Mouse (Mus musculus) heart, postnatal 0 days (tissue): ENCODE data around the gene Slc9a9. TPM values are rescaled to one million over a fixed set of nuclear protein-coding genes. Genes with fewer than 3 reads are reported as not detected.

Experiments used
- ATAC-seq: fragments of 200-750 bp; cut with Nextera tagmentation; 2 replicates; pipeline ENCODE4 v1.8.0; 2017; ENCODE audit warnings: low read depth, moderate number of reproducible peaks, moderate library complexity; ENCODE audit not compliant: insufficient read depth
- DNase-seq: peaks from one replicate; pipeline ENCODE4 v3.0.0-alpha.2; 2016; ENCODE audit warnings: low spot score
- H3K27ac ChIP-seq: fragments of 300-500 bp; sonication (generic); 2 replicates; pipeline ENCODE4 v1.5.1; 2014; ENCODE audit warnings: low read depth, mild to moderate bottlenecking
- H3K27me3 ChIP-seq: fragments of 300-500 bp; sonication (generic); 2 replicates; pipeline ENCODE4 v1.6.1; 2014; ENCODE audit warnings: low read length, mixed read lengths; ENCODE audit not compliant: control insufficient read depth, insufficient read depth
- H3K36me3 ChIP-seq: fragments of 300-500 bp; sonication (generic); replicated peaks from 2 replicates; pipeline ENCODE4 v1.6.1; 2014; ENCODE audit warnings: low read length, mixed read lengths; ENCODE audit not compliant: control insufficient read depth, insufficient read depth
- H3K4me1 ChIP-seq: fragments of 300-500 bp; sonication (generic); 2 replicates; pipeline ENCODE4 v1.6.1; 2014; ENCODE audit warnings: antibody characterized with exemption; ENCODE audit not compliant: control insufficient read depth, insufficient read depth
- H3K4me2 ChIP-seq: fragments of 300-500 bp; sonication (generic); 2 replicates; pipeline ENCODE4 v1.6.1; 2014; ENCODE audit warnings: low read depth, mild to moderate bottlenecking, low read length, moderate library complexity
- H3K4me3 ChIP-seq: fragments of 300-500 bp; sonication (generic); 2 replicates; pipeline ENCODE4 v1.5.1; 2014; ENCODE audit warnings: low read depth, low read length
- H3K9ac ChIP-seq: fragments of 300-500 bp; sonication (generic); replicated peaks from 2 replicates; pipeline ENCODE4 v1.6.1; 2014; ENCODE audit warnings: low read depth, low read length, mixed read lengths
- H3K9me3 ChIP-seq: fragments of 300-500 bp; sonication (generic); replicated peaks from 2 replicates; pipeline ENCODE4 v1.6.1; 2016; ENCODE audit warnings: low read length; ENCODE audit not compliant: control insufficient read depth
- CTCF ChIP-seq: IDR thresholded peaks from 2 replicates; pipeline ENCODE4 v1.5.1; 2016; ENCODE audit warnings: antibody characterized with exemption, control low read depth, low read depth
- EP300 ChIP-seq: IDR thresholded peaks from 2 replicates; pipeline ENCODE4 v1.6.1; 2016; ENCODE audit warnings: antibody characterized with exemption, low read depth
- WGBS: fragments of 180-500 bp; shearing (Covaris S2); extraction: QIAGEN DNeasy Blood & Tissue Kit; methylation state at CpG from one replicate; pipeline ENCODE4 v1.1.7; 2014; 5-methylcytosine and 5-hydroxymethylcytosine counted together
- polyA plus RNA-seq: library from polyadenylated mRNA; unstranded; fragments of >200 nt; fragmentation: Nextera tagmentation; extraction: Ambion mirVana; gene quantifications from 2 replicates; pipeline ENCODE4 v1.2.1, GENCODE M21; 2015
- total RNA-seq: library from RNA; depleted of rRNA; stranded (reverse); fragments of >200 nt; gene quantifications from 2 replicates; pipeline ENCODE4 v1.2.3, GENCODE M21; 2014; ENCODE audit warnings: low replicate concordance

The Slc9a9 gene
- total and polyA plus RNA-seq, 2 experiments from 2014 or later = 1.9 to 7.1 TPM

GRCm38 (mm10) chr9:94705758-94706026 lies 36.0 kb downstream of the Slc9a9 start:
- DNase-seq = no peak
- no peak for TF ChIP-seq CTCF
- no peak for TF ChIP-seq EP300
- 79% methylated on average over 2 of the region's 2 CpGs for WGBS

GRCm38 (mm10) chr9:94712084-94712483 lies 42.4 kb downstream of the Slc9a9 start:
- ATAC-seq (no peak), DNase-seq (no peak)
- WGBS = 81% methylated on average over 5 of the region's 5 CpGs
- Histone ChIP-seq H3K9ac (no peak overlapping the region), H3K27me3 (no peaks in the 10 kb centered on the region), H3K4me2 (no peak overlapping the region), H3K36me3 (no peaks in the 10 kb centered on the region), H3K4me1 (no peaks in the 10 kb centered on the region), H3K4me3 (no peak overlapping the region), H3K9me3 (no peaks in the 10 kb centered on the region), H3K27ac (no peak overlapping the region)
- no peak for TF ChIP-seq CTCF
- no peak for TF ChIP-seq EP300

More at GRCm38 (mm10) chr9:94705758-94706026, 36.0 kb downstream of the Slc9a9 start:
- Histone ChIP-seq H3K4me2 (no peak overlapping the region), H3K9ac (no peak overlapping the region), H3K27ac (no peak overlapping the region), H3K27me3 (no peaks in the 10 kb centered on the region), H3K36me3 (no peaks in the 10 kb centered on the region), H3K4me1 (peaks cover 6% of the 10 kb centered on the region; the same call in 1 of the 2 replicates), H3K4me3 (no peak overlapping the region), H3K9me3 (no peaks in the 10 kb centered on the region)
- ATAC-seq = no peak

GRCm38 (mm10) chr9:94716695-94717094 lies 47.0 kb downstream of the Slc9a9 start:
- H3K9ac ChIP-seq = no peak overlapping the region
- ATAC-seq = no peak
- DNase-seq = no peak
- H3K4me2 ChIP-seq = no peak overlapping the region
- no peak overlapping the region for H3K4me3 ChIP-seq
- H3K36me3 ChIP-seq = no peaks in the 10 kb centered on the region
- 78% methylated on average over 2 of the region's 2 CpGs for WGBS
- no peaks in the 10 kb centered on the region for H3K9me3 ChIP-seq
- no peaks in the 10 kb centered on the region for H3K4me1 ChIP-seq
- no peak overlapping the region for H3K27ac ChIP-seq
- no peaks in the 10 kb centered on the region for H3K27me3 ChIP-seq
- TF ChIP-seq EP300 (no peak), CTCF (no peak)

- ATAC-seq (no peak), DNase-seq (no peak)
- no peak overlapping the region for H3K27ac ChIP-seq
- no peaks in the 10 kb centered on the region for H3K36me3 ChIP-seq
- no peak overlapping the region for H3K9ac ChIP-seq
- H3K4me1 ChIP-seq = no peaks in the 10 kb centered on the region
- WGBS = 70% methylated on average over 2 of the region's 2 CpGs
- H3K4me3 ChIP-seq = no peak overlapping the region
- TF ChIP-seq CTCF (no peak), EP300 (no peak)
- H3K9me3 ChIP-seq = no peaks in the 10 kb centered on the region
- H3K27me3 ChIP-seq = no peaks in the 10 kb centered on the region
- no peak overlapping the region for H3K4me2 ChIP-seq
These were observed 53.9 kb downstream of the Slc9a9 start for GRCm38 (mm10) chr9:94723631-94724030.

GRCm38 (mm10) chr9:94725121-94725520 lies 55.4 kb downstream of the Slc9a9 start:
- Histone ChIP-seq H3K9me3 (no peaks in the 10 kb centered on the region), H3K4me3 (no peak overlapping the region), H3K27ac (no peak overlapping the region), H3K9ac (no peak overlapping the region), H3K27me3 (no peaks in the 10 kb centered on the region), H3K36me3 (no peaks in the 10 kb centered on the region), H3K4me2 (no peak overlapping the region), H3K4me1 (no peaks in the 10 kb centered on the region)
- DNase-seq = no peak
- ATAC-seq = no peak
- 85% methylated on average over 5 of the region's 5 CpGs for WGBS
- TF ChIP-seq EP300 (no peak), CTCF (no peak)

GRCm38 (mm10) chr9:94727457-94727856 lies 57.7 kb downstream of the Slc9a9 start:
- TF ChIP-seq EP300 (no peak), CTCF (peak; percentile 63)
- Histone ChIP-seq H3K36me3 (no peaks in the 10 kb centered on the region), H3K27ac (no peak overlapping the region), H3K4me1 (no peaks in the 10 kb centered on the region), H3K4me3 (no peak overlapping the region), H3K9ac (no peak overlapping the region), H3K9me3 (no peaks in the 10 kb centered on the region), H3K27me3 (no peaks in the 10 kb centered on the region), H3K4me2 (no peak overlapping the region)
- DNase-seq (no peak), ATAC-seq (no peak)
- 23% methylated on average over 5 of the region's 5 CpGs for WGBS
